Mouse (Mus musculus): Measurements from ENCODE around the gene Tbc1d9.

The Tbc1d9 gene

DNA sequence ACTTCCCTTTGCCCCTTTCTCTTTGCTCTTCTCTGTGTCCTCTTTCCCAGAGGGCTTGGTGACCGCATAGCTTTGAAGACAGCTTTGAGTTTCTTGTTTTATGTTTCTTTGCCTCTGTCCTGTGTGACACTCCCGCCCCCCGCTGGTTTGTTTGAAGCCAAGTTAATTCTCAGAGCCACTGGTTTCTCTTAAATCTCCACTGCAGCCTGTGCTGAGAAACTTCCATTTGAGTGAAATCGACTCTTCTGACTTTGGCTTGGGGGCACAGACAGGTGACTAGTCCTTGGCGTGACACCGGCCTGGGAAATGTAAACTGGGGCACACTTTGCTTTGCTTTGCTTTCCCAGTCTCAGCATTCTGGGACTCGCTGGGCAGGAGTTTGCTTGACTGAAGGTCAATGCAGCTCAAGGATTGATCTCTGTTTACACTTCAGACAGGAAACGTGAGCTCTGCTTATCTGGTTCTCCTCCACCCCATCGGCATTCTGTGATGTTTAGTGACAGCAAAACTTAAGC, 13.1 kb downstream of the Tbc1d9 start:
- peak; percentile 53 for DNase-seq (ENCODE audit: extremely low spot score)

DNA sequence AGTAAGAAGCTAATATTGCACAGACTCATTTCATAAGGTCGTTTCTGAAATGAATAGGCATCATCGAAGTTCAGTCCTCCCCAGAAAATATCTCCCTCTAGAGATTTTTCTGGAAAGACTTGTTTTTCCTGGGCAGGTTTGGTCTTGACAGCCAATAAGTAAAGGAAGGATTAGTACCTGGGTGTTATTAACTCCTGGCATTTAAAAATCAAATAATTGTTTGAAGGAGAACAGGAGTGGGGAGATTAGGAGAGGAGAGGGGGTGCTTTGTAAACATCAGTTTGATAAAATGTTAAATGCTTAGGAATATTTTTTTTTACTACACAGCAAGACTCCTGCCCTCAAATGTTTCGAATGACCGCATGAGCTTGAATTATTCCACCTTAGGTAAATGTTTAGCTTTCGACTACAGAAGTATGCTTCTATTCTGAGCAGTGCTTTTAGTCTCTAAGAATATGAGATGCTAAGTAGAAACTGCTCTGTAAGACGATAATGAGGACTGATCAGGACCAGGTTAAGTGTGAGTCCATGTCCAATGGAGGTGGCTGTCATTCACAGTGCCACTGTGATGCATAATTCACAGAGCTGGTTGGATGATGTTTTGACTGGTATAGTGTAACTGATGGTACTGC, 16.8 kb downstream of the Tbc1d9 start:
- no peak for DNase-seq (ENCODE audit: extremely low spot score)

DNA sequence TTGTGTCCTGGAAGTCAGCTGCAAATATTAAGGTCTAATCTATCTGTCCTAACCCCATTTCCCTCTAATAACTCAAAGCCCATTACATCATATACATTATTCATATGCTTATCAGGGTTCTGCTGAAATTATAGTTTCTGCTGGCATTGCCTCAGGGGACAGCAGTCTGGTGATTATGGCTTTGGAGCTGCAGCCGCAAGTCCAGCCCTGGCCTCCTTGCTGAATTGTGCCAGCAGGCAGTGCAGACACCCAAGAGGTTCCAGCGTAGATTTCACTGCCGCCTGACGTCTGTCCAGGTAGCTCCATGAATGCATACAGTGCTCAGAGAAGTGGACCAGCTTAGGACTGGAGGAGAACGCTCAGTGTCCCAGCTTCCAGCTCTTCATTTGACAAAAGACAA, 17.6 kb downstream of the Tbc1d9 start:
- no peak for DNase-seq (ENCODE audit: extremely low spot score)

DNA sequence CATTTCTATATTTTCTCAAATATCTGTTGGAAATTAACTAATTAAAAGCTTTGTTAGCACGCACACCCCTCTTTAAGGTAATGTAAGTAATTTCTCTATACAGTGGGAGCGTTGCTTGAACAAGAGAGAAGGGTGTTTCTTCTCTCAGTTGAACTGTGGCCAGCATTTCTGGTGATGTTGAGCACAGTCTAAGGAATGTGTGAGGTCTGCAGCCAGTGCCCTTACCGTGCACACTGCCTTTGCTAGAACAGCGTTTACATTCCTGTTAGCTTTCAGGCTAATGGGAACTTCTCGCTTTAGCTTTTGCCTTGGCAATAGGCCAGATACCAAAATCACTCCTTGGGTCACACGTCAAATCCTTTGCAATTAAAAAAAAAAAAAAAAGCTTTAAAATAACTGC, 21.2 kb downstream of the Tbc1d9 start:
- no peak for DNase-seq (ENCODE audit: extremely low spot score)

DNA sequence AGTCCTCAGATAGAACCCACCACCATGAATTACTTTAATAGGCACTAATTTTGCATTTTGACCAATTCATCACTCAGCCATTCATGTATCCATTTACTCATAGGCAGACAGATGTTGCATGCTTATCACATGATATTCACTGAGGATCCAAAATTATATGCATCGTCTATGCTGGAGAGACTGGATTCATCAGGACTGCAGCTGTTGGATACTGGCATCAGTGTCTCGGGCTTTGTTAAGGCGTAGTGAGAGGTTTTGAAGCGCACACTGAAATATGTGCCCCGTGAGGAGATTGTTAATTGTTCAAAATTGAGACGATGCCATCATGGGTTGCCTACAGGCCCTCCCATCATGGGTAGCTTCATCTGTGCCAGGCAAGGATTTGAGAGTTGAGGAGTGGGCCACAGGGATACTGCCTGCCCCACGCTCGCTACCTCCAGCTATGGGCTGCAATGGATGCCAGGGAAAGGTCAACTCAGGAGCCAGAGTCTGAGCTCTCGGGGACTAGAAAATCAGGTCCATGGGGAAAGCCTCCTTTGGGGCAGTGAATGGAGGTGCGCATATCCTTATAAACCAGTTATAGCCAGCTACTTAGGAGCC, 22.3 kb downstream of the Tbc1d9 start:
- DNase-seq (ENCODE audit: extremely low spot score) = no peak

DNA sequence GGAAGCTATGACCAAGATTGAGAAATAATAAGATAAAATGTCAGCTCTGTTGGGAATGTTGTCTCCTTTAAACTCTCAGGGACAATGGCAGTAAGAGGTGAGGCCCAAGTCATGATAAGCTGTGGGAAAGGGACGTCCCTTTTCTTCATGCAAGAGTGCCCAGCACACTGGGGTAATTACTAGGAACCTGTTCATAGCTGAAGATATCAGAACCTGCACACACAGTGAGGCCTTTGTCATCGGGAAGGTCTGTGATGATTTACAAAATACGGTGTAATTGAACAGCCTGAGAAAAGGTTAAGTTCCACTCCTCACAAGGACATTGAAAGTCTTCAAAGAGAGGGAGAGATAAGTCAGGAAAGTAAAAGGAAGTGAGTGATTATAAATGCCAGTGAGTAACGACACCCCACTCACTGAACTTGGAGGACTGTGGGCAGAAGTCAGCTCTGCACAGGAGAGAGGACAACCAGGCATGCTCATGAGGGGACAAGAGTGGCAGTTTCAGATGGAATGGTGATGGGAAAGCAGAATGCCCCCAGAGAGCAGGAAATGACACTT, 24.5 kb downstream of the Tbc1d9 start:
- no peak for DNase-seq (ENCODE audit: extremely low spot score)

DNA sequence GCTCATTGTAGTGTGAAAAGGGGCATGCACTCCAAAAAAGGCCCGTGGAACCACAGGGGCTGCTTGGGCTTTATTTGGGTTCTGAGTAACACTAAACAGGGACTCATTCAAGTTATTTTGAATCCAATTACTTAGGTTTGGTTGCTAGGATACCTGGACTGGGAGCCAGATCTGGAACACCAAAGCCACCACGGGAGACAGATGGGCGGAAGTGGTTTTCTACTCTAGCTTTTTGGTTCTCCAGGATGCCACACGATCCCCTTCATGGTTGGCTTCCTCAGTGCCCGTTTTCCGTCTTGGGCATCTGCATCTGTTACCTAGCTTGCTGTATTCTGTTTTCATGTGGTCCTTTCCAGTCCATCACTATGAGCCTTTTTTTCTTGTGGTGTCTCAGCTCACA, 30.9 kb downstream of the Tbc1d9 start:
- no peak for DNase-seq (ENCODE audit: extremely low spot score)

DNA sequence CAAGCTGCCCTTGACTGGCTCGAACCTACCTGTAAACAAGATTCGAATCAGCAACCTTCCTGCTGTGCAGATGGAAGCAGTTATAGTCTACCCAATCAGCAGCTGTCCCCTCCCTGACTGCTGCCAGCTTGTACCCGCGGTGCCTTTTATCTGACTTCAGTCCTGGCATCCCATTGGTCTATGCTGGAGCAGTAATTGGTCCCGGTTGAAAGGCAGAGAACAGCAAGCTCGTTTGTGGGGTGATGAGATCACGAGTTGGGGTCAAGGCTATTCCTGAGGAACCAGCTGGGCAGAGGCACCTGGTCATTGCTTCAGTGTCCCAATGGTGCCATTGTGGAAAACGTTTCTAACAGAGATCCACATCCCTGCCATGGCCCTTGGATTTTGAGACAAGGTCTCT, 34.6 kb downstream of the Tbc1d9 start:
- no peak for DNase-seq (ENCODE audit: extremely low spot score)

DNA sequence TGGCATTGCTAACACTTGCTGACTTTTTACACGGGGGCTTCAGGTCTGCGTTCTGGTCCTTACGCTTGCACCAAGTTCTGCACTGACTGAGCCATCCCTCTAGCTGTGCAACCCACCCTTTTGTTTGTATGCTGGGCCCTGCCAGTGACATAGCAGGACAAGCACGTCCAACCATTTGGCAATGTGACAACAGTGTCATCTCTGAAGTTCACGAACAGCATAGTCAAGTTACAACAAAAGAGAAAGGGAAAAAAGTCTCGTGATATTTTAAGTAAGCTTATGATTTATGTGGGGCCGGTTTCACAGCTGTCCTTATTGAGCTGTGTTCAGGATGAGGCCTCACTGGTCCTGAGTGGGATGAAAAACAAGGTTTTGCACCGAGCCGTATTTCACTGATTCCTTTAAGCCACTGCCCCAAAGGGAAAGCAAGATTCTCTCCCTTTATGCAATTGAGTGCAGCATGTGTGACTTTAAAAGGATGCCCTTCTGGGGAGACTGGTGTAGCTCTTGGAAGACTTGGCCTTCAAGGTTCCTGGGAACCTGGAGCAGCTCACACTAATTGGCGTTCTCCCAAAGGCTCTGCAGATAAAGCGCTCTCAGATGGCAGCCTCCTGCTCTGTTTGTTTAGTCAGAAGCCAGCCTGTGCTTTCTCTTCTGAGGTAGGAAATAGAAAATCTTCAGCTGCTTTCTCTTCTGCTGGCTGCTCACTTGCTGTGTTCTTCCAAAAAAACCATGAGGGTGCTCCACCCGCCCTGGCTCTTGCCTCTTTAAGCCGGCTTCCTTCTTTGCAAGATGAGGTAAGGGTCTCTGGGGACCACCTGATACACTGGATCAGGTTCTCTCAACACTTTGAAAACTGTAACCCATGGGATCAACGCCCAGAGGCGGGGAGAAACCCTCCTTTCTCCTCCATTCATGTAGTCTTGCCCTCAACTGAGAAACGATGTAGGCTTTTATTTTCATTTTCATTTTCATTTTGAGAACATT, 35.3 kb downstream of the Tbc1d9 start:
- no peak for DNase-seq (ENCODE audit: extremely low spot score)

DNA sequence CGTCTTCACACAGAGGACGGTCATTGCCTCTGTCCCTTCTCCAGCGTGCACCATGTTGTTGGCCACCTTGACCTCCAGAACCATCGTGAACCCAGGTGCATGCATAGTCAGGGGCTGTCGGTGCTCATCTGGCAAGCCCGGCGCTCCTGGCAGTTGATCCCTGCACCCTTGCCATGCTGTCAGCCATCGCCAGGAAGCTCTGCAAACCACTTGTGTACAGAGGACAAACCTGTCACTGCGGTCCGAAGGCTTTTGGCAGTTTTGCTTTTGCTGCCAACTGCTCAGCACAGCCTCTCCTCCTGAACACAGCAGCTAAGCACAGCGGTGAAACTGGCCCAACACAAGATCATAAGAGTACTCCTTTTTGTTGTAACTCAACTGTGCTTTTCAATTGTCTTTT, 37.8 kb downstream of the Tbc1d9 start:
- no peak for DNase-seq (ENCODE audit: extremely low spot score)

DNA sequence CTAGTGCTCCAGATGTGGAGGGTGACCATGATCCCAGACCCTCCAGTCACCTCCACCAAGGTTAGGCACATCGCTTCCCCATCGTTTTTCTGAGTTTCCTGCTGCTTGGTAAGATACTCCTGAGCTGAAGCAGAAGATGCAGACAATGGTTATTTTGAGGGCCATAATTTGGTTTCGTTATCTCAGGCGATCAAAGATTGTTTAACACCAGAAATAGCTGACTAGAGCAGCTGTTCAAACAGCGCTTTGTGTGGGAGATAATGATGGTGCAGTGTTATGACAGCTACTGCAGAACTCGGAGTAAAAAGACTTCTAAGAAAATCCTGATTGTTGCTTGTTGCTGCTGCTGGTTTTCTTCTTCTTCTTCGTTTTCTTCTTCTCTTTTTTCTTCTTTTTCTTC, 40.8 kb downstream of the Tbc1d9 start:
- DNase-seq (ENCODE audit: extremely low spot score) = no peak

DNA sequence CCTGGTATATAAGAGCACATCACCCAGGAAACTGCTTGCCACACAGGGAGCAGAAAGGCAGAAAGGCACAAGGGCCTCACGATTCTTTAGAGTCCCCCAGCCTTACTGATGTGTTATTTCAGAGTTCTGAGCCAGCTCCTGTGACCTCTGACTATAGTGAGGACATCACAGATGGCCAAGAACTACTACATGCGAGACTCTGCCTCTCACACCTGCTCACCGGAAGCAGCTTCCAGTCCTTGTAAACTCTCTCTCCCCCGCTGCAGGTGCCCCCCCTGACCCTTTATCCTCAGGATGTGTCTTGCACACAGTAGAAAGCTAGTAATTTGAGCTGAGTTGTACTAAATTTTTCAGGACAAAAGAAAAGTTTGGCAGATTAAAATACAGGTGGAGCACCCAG, 44.4 kb downstream of the Tbc1d9 start:
- DNase-seq (ENCODE audit: extremely low spot score) = no peak

DNA sequence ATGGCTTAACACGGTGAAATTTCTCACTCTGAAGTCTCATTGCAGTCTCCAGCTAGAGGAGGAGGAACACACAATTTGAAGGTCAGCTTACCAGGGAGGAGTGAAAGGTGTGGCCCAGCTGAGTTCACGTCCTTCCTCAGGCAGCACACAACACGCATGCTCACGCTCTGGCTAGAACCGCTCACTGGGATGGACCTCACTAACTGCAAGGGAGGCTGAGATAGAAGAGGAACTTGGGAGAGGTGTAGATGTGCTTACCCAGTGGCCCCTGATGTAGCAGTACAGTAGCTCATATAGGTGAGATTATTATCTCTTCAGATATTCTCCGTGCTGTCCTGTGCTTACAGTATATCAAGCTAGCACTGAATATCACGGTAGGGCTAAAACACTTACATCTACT, 45.5 kb downstream of the Tbc1d9 start:
- no peak for DNase-seq (ENCODE audit: extremely low spot score)

DNA sequence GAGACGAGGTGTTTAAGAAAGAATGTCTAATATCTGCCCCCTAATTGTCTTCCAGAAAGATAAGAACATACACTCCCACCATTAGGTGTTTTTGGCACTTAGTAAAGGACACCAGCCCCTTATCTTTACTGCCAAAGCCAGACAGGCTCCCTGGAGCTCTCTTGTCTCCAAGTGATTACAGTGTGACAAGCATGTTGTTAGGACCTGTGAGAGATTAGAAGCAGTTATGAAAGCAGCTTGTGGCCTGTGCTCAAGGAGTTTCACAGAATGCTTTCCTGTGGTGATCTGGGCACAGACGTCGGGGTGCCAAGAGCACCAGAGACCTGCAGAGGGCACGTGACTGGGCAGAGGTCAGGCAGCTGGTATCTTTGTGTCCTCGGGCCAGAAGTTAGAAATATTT, 49.9 kb downstream of the Tbc1d9 start:
- DNase-seq (ENCODE audit: extremely low spot score) = no peak

DNA sequence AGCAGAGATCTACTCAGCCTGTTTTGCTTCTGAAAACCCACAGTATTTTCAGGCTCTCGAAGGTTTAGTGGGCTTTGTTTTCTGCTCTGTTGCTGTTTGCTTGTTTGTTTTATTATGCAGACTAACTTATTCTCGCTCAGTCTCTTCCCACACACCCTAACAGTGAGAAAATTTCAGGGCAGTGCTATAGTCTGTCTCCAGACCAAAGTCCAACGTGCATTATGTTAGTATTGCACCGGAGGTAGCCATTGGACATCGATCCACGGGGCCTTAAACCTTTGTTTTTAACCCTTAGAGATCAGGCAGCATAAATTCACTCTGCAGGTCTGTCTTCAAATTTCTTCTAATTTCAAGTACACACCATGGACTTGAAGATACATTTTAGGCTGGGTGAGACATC, 51.4 kb downstream of the Tbc1d9 start:
- no peak for DNase-seq (ENCODE audit: extremely low spot score)

DNA sequence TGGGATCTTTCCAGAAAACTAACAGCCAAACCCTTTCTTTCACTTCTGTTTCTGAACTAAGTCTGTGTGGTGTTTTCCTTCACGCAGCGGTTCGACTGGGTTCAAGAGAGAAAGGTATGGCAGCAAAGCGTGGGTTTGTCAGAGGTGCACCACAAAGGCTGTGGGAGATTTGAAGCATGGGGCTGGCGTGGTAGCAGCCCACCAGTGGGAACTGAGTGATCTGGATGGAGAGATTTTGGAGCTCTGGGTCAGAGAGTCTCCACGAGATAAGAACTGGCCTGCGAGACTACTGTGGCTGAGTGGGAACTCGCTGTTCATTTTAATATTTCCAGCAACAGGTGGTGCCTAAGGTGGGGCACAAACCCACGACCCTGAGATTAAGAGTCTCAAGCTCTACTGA, 52.0 kb downstream of the Tbc1d9 start:
- DNase-seq (ENCODE audit: extremely low spot score) = no peak

DNA sequence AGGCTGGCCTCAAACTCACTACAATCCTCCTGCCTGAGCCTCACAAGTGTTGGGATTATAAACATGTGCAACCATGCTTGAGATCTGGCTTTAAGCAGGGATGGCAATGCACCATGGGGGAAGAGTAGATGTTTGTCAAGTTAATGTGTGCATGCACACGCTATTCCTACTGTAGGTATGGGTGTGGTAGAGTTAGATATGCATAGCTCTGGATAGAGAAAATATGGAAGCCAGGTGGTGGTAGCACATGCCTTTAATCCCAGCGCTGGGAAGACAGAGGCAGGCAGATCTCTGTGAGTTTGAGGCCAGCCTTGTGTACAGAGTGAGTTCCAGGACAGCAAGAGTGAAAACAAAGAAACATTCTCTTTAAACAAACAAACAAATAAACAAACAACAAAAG, 52.7 kb downstream of the Tbc1d9 start:
- no peak for DNase-seq (ENCODE audit: extremely low spot score)

DNA sequence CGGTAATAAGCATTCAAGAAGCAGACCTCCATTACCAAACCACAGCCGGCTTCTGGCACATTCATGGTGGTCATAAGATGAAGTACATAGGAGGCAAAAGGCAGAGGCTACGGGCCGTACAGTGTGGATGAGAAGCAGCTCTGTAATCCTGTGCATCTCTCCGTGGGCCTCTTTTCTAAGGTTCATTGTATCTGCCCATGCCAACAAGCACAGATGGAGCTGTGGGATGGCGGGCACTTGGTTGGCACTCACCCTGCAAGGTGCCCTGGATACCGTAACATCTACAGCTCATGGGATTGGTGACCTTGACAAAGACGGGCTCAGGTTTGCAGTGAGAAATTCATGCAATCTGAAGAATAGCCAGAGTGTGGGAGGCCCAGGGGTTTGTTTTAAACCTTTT, 54.2 kb downstream of the Tbc1d9 start:
- no peak for DNase-seq (ENCODE audit: extremely low spot score)

DNA sequence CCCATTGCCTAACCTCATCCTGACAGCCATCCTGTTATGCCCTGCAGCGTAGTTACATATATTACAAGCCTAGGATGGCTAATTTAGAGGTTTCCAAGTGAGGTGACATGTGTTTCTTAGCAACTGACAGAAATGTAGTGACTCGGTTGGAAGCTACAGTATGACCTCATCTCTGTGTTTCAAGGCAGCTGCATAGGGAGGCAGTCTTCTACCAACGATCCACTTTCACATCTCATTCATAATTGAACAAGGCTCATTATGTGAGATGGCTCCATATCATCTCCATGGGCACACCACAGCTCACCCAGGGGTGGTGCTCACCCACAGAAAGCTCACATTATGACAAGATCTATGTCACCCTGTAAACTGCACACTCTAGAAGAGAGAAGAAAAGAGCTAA, 55.6 kb downstream of the Tbc1d9 start:
- DNase-seq (ENCODE audit: extremely low spot score) = no peak

DNA sequence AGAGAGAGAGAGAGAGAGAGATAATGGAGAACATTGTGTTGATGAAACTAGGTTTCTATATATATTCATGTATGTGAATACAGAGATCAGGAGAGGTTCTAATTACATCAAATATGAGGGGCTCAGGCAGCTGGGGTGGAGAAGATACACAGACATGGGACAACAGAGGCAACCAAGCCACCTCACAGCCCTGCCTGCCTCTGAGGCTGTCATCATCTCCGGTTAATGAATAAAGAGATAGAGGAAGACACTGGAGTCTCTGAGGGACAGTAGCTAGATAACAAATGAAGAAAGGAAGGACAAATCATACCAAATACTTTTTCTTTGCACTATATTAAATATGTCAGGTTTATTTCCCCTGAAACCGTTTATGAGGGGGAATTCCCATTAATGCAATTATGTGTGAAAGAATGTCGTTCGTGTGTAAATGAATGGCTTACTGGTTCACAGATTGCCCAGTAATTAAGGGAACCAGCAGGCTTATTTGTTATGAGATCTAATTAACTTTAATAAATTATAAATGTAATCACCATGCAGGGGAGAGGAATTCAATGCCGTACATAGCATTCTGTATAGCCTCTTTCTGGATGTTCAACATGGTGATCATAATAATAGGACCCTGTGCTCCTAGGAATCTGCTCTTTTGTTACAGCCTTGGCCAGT, 59.7 kb downstream of the Tbc1d9 start:
- DNase-seq (ENCODE audit: extremely low spot score) = no peak

DNA sequence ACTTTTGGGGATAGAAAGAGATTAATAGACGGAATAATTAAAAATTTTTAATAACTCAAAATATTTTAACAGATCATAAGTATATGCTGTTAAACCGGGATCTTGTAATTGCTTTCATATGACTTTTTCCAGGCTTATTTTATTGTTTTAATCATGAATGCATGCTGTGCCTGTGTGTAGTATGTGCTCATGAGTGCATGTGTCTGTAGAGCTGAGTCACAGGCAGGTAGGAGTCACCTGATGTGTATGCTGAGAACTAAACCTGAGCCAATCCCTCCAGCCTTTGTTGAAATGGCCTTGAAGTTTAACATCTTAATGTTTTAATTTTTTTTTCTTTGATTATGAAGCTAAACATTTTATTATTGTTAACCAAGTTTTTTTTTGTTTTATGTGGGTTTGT, 60.4 kb downstream of the Tbc1d9 start:
- DNase-seq (ENCODE audit: extremely low spot score) = no peak

DNA sequence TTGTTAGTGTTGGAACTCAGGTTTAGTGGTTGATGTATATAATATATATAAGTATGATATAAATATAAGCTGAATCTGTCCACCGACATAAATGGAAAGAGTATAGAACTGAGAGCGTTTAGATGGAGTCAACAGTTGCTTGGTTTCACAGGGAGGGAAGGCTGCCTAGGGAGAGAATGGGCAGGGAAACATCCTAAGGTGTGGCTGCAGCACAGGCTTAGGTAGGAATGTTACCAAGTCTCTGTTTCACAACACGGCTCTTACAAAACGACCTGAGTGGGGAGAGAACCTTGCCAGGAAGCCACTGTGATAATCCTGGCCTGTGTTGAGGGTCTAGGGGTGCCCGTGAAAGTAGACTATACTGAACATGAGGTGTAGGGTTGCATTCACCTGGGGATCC, 62.2 kb downstream of the Tbc1d9 start:
- no peak for DNase-seq (ENCODE audit: extremely low spot score)
